Mouse (Mus musculus) telencephalon, adult 2 months (tissue): Measurements from ENCODE around the gene Tomm22.

ENCODE experiments used
- DNase-seq: peaks from one replicate; pipeline ENCODE4 v3.0.0-alpha.2; 2011; ENCODE audit warnings: low read depth, low spot score

Gene Tomm22

DNA sequence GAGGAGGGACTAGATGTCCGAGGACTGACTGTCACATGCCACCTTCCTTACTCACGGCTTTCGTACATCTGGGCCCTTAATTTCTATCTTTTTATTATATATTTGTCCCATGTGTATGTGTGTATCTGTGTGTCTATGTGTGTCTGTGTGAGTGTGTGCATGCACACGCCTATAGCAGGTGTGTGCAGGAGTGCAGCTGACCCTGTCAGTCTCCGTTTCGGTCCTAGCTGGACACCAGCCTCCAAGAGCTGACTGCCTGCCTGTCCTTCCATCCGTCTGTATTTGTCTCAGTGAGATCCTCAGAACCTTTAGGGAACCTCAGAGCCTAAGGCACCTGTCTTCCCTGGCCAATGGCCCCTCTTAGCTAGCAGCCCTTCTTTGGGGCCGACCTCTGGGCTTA lies 49.6 kb downstream of the Tomm22 start:
- DNase-seq, result no peak

DNA sequence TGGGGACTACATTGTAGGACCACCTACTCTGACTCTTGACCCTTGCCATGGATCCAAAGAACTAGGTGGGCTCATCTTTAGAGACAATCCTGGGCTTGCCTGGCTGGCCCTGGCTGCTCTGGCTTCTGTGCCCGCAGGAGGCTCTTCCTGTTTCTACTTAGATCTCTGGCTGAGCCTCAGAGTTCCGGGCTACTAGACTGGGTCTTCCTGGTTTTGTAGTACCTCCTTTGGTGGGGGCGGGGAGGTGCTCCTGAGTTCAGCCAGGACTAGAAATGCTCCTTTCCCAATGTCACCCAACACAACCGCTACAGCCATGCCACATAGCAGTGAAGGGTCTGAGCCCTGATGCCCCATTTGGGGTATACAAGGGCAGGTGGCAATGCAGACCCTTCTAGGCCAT lies 50.1 kb downstream of the Tomm22 start:
- DNase-seq, result no peak
